27 mouse cellular contexts compared by ENCODE assay signal in genomic region chr10:54269354-54269753, GRCm38 (mm10).
"Had no signal": no experiment of that assay in that cellular context is flagged by ENCODE, and none has a peak within 500 bp of the region (broad histone marks: within the 10 kb centered on the region; RNA-seq: fewer than 3 reads in every experiment).

No protein-coding gene starts in this region.

- H3K4me3 ChIP-seq: heart, embryonic 10.5 days; heart, embryonic 12.5 days; hindbrain, embryonic 10.5 days; hindbrain, embryonic 12.5 days; kidney, embryonic 15.5 days; limb, embryonic 13.5 days; limb, embryonic 15.5 days; liver, embryonic 12.5 days had no signal

- H3K4me2 ChIP-seq: heart, embryonic 12.5 days; hindbrain, embryonic 12.5 days; hindbrain, embryonic 14.5 days; kidney, embryonic 15.5 days; limb, embryonic 13.5 days; limb, embryonic 15.5 days; liver, embryonic 12.5 days had no signal

- H3K4me1 ChIP-seq: heart, embryonic 10.5 days; heart, embryonic 12.5 days; hindbrain, embryonic 10.5 days; hindbrain, embryonic 12.5 days; kidney, embryonic 15.5 days; limb, embryonic 13.5 days; limb, embryonic 15.5 days; liver, embryonic 12.5 days had no signal

- H3K27me3 ChIP-seq: heart, embryonic 12.5 days; hindbrain, embryonic 12.5 days; kidney, embryonic 15.5 days; limb, embryonic 13.5 days; limb, embryonic 15.5 days; liver, embryonic 12.5 days had no signal

- H3K27ac ChIP-seq: heart, embryonic 10.5 days; hindbrain, embryonic 10.5 days; hindbrain, embryonic 12.5 days; hindbrain, embryonic 14.5 days; hindbrain, postnatal 0 days; kidney, embryonic 15.5 days; kidney, postnatal 0 days; limb, embryonic 13.5 days; limb, embryonic 15.5 days; liver, embryonic 12.5 days; liver, embryonic 14.5 days had no signal

- H3K36me3 ChIP-seq: heart, embryonic 10.5 days; heart, embryonic 12.5 days; hindbrain, embryonic 10.5 days; hindbrain, embryonic 12.5 days; kidney, embryonic 15.5 days; limb, embryonic 13.5 days; limb, embryonic 15.5 days; liver, embryonic 12.5 days had no signal

- H3K9me3 ChIP-seq: heart, embryonic 10.5 days; heart, embryonic 12.5 days; hindbrain, embryonic 10.5 days; hindbrain, embryonic 12.5 days; kidney, embryonic 15.5 days; limb, embryonic 13.5 days; limb, embryonic 15.5 days; liver, embryonic 12.5 days had no signal

- ATAC-seq: hindbrain, postnatal 0 days; intestine, embryonic 16.5 days; liver, embryonic 12.5 days had no signal

- DNase-seq: gastrocnemius, postnatal 10 days; gastrocnemius, postnatal 25 days; heart, adult 18-20 months; heart, postnatal 10 days; heart, postnatal 4 days; kidney, adult 11 months; kidney, adult 2 months; kidney, adult 9 months; kidney, postnatal 14 days; kidney, postnatal 36 days; layer of hippocampus, adult 9-11 months; layer of hippocampus, postnatal 36 days; left cerebral cortex, postnatal 4 days; lung, adult 18-20 months had no signal

- H3K9ac ChIP-seq: heart, embryonic 12.5 days; hindbrain, embryonic 12.5 days; hindbrain, embryonic 14.5 days; kidney, embryonic 15.5 days; limb, embryonic 13.5 days; limb, embryonic 15.5 days; liver, embryonic 12.5 days; liver, embryonic 14.5 days had no signal
